Mouse (Mus musculus): ENCODE results near the gene Kansl1. TPM values are rescaled to one million over a fixed set of nuclear protein-coding genes. Genes with fewer than 3 reads are reported as not detected.

Gene Kansl1
- polyA plus RNA-seq, 1 experiment = 129 TPM

DNA sequence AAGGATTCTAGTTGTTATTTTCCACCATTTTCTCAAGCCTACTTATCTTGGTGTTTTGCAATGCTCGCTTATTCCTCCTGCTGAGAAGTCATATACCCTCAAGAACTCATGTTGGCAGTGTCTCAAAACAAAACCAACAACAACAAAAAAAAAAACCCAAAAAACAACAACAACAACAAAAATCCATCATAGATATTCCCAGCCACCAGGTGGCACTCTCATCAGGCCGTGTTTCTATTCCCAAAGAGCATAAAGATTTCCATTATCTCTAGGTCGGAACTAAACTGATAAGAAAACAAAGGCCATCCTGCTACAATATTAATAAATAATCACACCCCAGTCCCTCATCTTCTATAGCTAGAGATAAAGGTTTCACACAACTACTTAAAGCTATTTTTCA lies 121.7 kb downstream of the Kansl1 start:
- peak; percentile 22; the same call in 1 of the 2 replicates for TF ChIP-seq CTCF (IDR thresholded peaks at IDR 0.05; ENCODE audit: borderline replicate concordance, extremely low read depth, insufficient read depth, insufficient read length)
- no peak for TF ChIP-seq POLR2A (IDR thresholded peaks at IDR 0.05; ENCODE audit: borderline replicate concordance, extremely low read depth, insufficient read depth, insufficient read length, poor library complexity, severe bottlenecking)
- peak; percentile 47 for DNase-seq (ENCODE audit: low read depth)

DNA sequence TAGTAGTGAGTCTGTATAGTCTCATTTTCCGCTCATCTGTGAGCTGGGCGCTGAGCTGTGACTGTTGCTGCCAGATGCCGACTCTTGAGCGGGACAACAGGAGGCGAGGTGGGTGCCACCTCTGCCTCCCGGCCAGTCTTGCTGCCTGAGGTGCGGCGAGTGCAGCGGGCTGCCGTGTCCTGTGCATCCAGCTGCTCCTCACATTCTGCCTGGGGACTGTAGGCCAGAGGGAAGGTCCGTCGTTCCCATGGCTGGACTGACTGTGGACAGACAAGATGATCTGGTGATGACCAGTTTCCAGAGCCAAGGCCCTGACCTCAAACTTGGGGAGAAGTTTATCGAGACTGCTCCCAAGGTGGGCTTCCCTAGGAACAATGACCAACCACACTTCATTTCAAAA lies 133.7 kb downstream of the Kansl1 start:
- no peak for DNase-seq (ENCODE audit: low read depth)
- TF ChIP-seq CTCF (IDR thresholded peaks at IDR 0.05; ENCODE audit: borderline replicate concordance, extremely low read depth, insufficient read depth, insufficient read length) = no peak
- TF ChIP-seq POLR2A (IDR thresholded peaks at IDR 0.05; ENCODE audit: borderline replicate concordance, extremely low read depth, insufficient read depth, insufficient read length, poor library complexity, severe bottlenecking) = no peak

DNA sequence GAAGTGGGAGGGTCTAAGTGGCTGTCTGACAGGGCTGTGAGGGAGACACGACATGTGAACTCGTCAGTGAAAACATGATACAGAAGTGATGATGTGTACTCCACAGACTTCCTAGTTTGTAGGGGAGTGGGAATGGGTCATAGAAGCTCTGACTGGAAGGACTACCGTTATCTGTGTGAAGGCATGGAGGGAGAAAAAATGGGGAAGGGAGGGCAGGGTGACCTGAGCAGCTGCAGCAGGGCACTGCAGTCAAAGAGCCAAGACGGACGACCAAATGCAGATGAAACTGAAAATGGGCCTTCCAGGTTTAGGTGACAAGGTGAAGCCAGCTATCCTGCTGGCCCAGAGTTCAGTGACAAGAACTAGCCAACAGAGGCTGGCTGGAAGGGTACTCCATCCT lies 134.5 kb downstream of the Kansl1 start:
- TF ChIP-seq POLR2A (IDR thresholded peaks at IDR 0.05; ENCODE audit: borderline replicate concordance, extremely low read depth, insufficient read depth, insufficient read length, poor library complexity, severe bottlenecking) = no peak
- no peak for TF ChIP-seq CTCF (IDR thresholded peaks at IDR 0.05; ENCODE audit: borderline replicate concordance, extremely low read depth, insufficient read depth, insufficient read length)
- DNase-seq (ENCODE audit: low read depth) = no peak

DNA sequence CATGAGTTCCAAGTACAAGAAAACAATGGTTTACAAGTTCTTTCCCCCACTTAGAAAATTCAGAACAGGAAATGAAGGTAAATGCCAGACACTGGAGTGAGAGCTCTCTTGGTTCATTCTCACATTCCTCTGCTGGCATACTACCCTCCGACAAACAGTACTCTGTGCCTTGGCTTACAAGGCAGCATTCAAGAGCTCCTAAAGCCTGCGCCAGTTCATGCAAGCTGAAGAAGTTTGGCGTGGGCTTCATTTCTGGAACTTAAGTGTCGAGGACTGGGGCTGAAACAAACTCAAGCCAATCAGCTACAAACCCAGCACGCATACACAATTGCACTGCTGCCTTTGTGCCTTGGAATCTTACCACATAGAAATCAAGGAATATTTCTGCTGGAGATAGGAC lies 136.6 kb downstream of the Kansl1 start:
- TF ChIP-seq POLR2A (IDR thresholded peaks at IDR 0.05; ENCODE audit: borderline replicate concordance, extremely low read depth, insufficient read depth, insufficient read length, poor library complexity, severe bottlenecking) (no peak), CTCF (IDR thresholded peaks at IDR 0.05; ENCODE audit: borderline replicate concordance, extremely low read depth, insufficient read depth, insufficient read length) (no peak)
- peak; percentile 26 for DNase-seq (ENCODE audit: low read depth)

DNA sequence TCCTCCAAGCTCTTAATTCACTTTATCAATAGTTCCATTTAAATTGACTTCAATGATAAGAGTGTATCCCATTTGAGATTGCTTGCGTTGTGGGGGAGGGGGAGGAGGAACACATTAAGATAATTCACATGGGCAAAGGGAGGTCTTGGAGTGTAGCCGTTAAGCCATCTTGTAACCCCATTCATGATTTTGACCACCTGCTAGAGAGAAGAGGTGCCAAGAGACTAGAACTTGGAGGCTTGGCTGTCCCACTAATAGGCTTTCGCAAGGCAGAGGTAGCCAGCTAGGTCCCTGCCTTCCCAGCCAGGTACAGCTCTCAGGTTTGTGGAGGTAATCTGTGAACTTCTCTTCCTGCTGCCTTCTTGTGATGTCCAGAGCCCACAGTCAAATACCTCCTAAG lies 137.5 kb downstream of the Kansl1 start:
- DNase-seq (ENCODE audit: low read depth) = no peak
- no peak for TF ChIP-seq POLR2A (IDR thresholded peaks at IDR 0.05; ENCODE audit: borderline replicate concordance, extremely low read depth, insufficient read depth, insufficient read length, poor library complexity, severe bottlenecking)
- no peak for TF ChIP-seq CTCF (IDR thresholded peaks at IDR 0.05; ENCODE audit: borderline replicate concordance, extremely low read depth, insufficient read depth, insufficient read length)

DNA sequence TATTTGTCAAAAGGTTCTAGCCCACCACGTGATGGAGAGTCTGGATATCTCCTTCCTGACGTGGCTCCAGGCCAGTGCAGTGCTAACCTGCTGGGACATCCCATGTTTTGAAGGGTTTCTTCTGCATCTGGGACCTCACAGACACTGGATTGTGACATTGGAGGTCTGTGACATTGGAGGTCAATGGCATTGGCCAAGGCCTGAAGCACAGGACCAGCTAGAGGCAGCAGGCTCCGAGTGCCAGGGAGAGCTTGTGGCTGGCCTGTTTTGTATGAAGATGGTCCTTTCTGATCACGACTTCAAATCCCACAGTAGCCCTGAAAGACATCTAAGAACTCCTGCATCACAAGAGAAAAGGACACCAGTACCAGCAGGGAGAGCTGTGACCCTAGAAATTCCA lies 138.5 kb downstream of the Kansl1 start:
- TF ChIP-seq CTCF (IDR thresholded peaks at IDR 0.05; ENCODE audit: borderline replicate concordance, extremely low read depth, insufficient read depth, insufficient read length) (no peak), POLR2A (IDR thresholded peaks at IDR 0.05; ENCODE audit: borderline replicate concordance, extremely low read depth, insufficient read depth, insufficient read length, poor library complexity, severe bottlenecking) (no peak)
- no peak for DNase-seq (ENCODE audit: low read depth)

DNA sequence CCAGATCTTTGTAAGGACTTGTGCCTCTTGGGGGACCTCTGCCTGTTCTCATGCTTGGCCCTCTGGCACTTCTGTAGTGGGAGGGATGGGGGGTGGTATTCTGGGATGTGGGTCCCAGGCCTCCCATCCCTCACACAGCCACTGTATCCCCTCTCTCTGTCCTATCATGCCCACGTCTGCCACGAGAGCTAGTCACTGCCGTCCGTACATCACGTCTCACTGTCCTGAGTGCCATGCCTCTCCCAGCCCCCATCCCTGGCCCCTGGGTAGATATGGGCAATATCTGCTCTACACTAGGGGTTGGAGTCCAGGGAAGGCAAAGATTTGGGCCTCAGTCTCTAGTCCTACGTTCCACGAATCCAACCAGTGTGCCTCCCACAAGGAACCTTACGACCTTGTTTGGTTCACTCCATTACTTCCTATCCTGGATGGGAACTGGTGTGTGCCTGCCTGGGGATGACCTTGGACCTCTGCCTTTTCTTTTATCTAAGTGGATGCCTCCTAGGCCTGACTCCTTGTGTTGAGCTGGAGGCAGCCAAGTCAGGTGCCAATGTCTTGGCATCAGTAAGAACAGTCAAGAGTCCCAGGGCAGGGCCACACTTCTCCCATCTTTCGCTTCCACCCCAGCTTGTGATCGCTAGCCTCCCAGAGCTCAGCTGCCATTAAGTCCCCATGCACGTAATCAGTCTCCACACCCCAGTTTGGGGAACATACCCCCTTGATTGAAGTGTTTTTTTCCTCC lies 139.3 kb downstream of the Kansl1 start:
- TF ChIP-seq POLR2A (IDR thresholded peaks at IDR 0.05; ENCODE audit: borderline replicate concordance, extremely low read depth, insufficient read depth, insufficient read length, poor library complexity, severe bottlenecking) (no peak), CTCF (IDR thresholded peaks at IDR 0.05; ENCODE audit: borderline replicate concordance, extremely low read depth, insufficient read depth, insufficient read length) (no peak)

DNA sequence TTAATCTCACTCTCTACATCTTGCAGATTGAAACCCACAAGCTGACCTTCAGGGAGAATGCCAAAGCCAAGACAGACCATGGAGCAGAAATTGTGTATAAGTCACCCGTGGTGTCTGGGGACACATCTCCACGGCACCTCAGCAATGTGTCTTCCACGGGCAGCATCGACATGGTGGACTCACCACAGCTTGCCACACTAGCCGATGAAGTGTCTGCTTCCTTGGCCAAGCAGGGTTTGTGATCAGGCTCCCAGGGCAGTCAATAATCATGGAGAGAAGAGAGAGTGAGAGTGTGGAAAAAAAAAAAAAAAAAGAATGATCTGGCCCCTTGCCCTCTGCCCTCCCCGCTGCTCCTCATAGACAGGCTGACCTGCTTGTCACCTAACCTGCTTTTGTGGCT lies 140.7 kb downstream of the Kansl1 start:
- TF ChIP-seq CTCF (IDR thresholded peaks at IDR 0.05; ENCODE audit: borderline replicate concordance, extremely low read depth, insufficient read depth, insufficient read length) (no peak), POLR2A (IDR thresholded peaks at IDR 0.05; ENCODE audit: borderline replicate concordance, extremely low read depth, insufficient read depth, insufficient read length, poor library complexity, severe bottlenecking) (no peak)
- DNase-seq (ENCODE audit: low read depth) = no peak

More for the DNA sequence above, 139.3 kb downstream of the Kansl1 start:
- DNase-seq (ENCODE audit: low read depth) = no peak

DNA sequence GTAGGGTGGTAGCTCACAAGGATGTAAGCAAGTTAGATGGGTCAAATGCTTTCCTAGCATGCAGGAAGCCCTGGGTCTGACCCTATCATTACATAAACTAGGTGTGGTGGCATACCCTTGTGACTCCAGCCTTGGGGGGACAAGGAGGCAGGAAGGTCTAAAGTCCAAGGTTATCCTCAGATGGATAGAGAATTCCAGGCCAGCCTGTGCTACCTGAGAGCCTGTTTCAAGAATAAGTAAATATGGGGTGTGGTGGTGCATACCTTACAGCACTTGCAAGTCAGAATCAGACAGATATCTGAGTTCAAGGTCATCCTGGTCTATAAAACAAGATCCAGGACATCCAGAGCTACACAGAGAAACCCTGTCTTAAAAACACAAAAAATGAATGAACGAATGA lies 141.2 kb downstream of the Kansl1 start:
- no peak for TF ChIP-seq CTCF (IDR thresholded peaks at IDR 0.05; ENCODE audit: borderline replicate concordance, extremely low read depth, insufficient read depth, insufficient read length)
- TF ChIP-seq POLR2A (IDR thresholded peaks at IDR 0.05; ENCODE audit: borderline replicate concordance, extremely low read depth, insufficient read depth, insufficient read length, poor library complexity, severe bottlenecking) = no peak
- no peak for DNase-seq (ENCODE audit: low read depth)

DNA sequence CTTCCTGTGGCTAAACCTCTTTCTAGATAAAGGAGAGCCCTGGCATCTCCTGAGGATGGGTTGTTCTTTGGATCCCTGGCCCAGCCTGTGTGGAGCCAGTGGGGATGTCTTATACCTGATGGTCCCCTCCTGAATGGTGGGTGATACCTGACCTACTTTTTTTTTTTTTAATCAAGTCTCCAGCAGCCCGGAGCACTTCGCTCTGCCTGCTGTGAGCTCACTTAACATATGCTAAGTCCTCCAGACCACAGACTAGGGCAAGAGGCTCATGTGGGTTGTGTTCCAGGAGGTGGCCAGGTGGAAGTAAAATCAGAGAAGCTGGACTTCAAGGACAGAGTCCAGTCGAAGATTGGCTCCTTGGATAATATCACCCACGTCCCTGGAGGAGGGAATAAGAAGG lies 146.5 kb downstream of the Kansl1 start:
- DNase-seq (ENCODE audit: low read depth) = no peak
- TF ChIP-seq POLR2A (IDR thresholded peaks at IDR 0.05; ENCODE audit: borderline replicate concordance, extremely low read depth, insufficient read depth, insufficient read length, poor library complexity, severe bottlenecking) (no peak), CTCF (IDR thresholded peaks at IDR 0.05; ENCODE audit: borderline replicate concordance, extremely low read depth, insufficient read depth, insufficient read length) (no peak)

DNA sequence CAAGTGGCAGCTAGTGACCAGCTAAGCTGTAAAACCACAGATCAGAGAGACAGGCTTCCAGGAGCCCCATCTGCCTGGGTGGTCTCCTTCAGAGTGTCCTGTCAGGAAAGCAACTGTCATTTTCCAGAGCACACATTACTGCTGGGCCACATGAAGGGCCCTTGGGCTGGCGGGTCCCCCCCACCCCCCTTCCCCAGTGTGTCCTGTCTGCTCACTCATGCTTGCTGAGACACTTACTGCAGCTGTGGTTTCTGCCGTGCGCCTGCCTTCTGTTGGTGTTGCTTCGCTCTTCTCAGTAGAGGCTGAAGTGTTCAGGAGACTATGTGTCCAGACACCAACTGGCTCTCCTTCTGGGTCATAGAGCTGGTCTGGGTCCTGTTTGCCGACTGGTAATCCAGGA lies 148.2 kb downstream of the Kansl1 start:
- TF ChIP-seq CTCF (IDR thresholded peaks at IDR 0.05; ENCODE audit: borderline replicate concordance, extremely low read depth, insufficient read depth, insufficient read length) = no peak
- TF ChIP-seq POLR2A (IDR thresholded peaks at IDR 0.05; ENCODE audit: borderline replicate concordance, extremely low read depth, insufficient read depth, insufficient read length, poor library complexity, severe bottlenecking) = no peak
- DNase-seq (ENCODE audit: low read depth) = no peak

Data from brain, embryonic 14.5 days (tissue).